Mouse (Mus musculus) CH12.LX (cell line): ENCODE results near the gene Snx11. TPM values are rescaled to one million over a fixed set of nuclear protein-coding genes. Genes with fewer than 3 reads are reported as not detected.

Experiments used
- DNase-seq: peaks from one replicate; pipeline ENCODE4 v3.0.0-alpha.2; 2013; ENCODE audit errors: extremely low read depth
- H3K27ac ChIP-seq: 2 replicates; pipeline ENCODE4 v1.5.1; 2012; ENCODE audit warnings: low read depth, mild to moderate bottlenecking, control low read depth, moderate library complexity; ENCODE audit not compliant: insufficient read depth
- H3K27me3 ChIP-seq: replicated peaks from 2 replicates; pipeline ENCODE3; 2012; ENCODE audit warnings: inconsistent platforms
- H3K36me3 ChIP-seq, 2 experiments: replicated peaks in 1 of 2; 2 replicates each; pipeline versions ENCODE3 to v1.6.1; 2012; ENCODE audit warnings: inconsistent platforms in 1 of 2, low read length in 1 of 2, mild to moderate bottlenecking in 1 of 2, mixed read lengths in 1 of 2, moderate library complexity in 1 of 2; ENCODE audit not compliant: control insufficient read depth in 1 of 2, insufficient read depth in 1 of 2
- H3K4me1 ChIP-seq, 2 experiments: 2 replicates each; pipeline ENCODE4 v1.6.1; 2012; ENCODE audit warnings: inconsistent platforms in 1 of 2, moderate library complexity in 1 of 2; ENCODE audit not compliant: insufficient read depth in 2 of 2, control insufficient read depth in 1 of 2
- H3K4me2 ChIP-seq: 2 replicates; pipeline ENCODE4 v1.6.1; 2012; ENCODE audit warnings: low read depth, mild to moderate bottlenecking, control low read depth; ENCODE audit not compliant: poor library complexity, insufficient read depth, severe bottlenecking
- H3K4me3 ChIP-seq, 3 experiments: fragments of 150-350 bp in 1 of 3; sonication (generic) in 1 of 3; replicated peaks in 1 of 3; 2 replicates each; pipeline versions ENCODE3 to v1.5.1; 2011 to 2012; ENCODE audit warnings: low read depth in 2 of 3, low read length in 2 of 3, mild to moderate bottlenecking in 2 of 3, moderate library complexity in 2 of 3, control low read depth in 1 of 3, improper control_type of control experiment in 1 of 3, inconsistent platforms in 1 of 3, mixed read lengths in 1 of 3; ENCODE audit not compliant: poor library complexity in 1 of 3
- H3K79me2 ChIP-seq: replicated peaks from 2 replicates; pipeline ENCODE4 v1.6.1; 2012; ENCODE audit warnings: mild to moderate bottlenecking, moderate library complexity; ENCODE audit not compliant: control insufficient read depth, poor library complexity, insufficient read depth, severe bottlenecking; ENCODE audit errors: extremely low read depth
- H3K9ac ChIP-seq: 2 replicates; pipeline ENCODE4 v1.6.1; 2012; ENCODE audit warnings: low read depth, mild to moderate bottlenecking, control low read depth, moderate library complexity; ENCODE audit not compliant: insufficient read depth
- H3K9me3 ChIP-seq: replicated peaks from 2 replicates; pipeline ENCODE3; 2012; ENCODE audit warnings: low read length, inconsistent platforms, mixed read lengths
- BHLHE40 ChIP-seq: IDR thresholded peaks from 2 replicates; pipeline ENCODE4 v1.6.1; 2011; ENCODE audit warnings: mild to moderate bottlenecking, low read depth, low read length, improper control_type of control experiment
- CHD1 ChIP-seq: IDR thresholded peaks from 2 replicates; pipeline ENCODE4 v1.6.1; 2012; ENCODE audit warnings: low read depth, low read length, improper control_type of control experiment, inconsistent platforms
- CHD2 ChIP-seq: IDR thresholded peaks from 2 replicates; pipeline ENCODE4 v1.6.1; 2011; ENCODE audit warnings: low read length, improper control_type of control experiment
- CTCF ChIP-seq, 2 experiments: IDR thresholded peaks in 1 of 2; conservative IDR thresholded peaks in 1 of 2; 2 replicates each; pipeline ENCODE4 v1.5.1; 2011 to 2012; ENCODE audit warnings: low read depth in 2 of 2, low read length in 2 of 2, improper control_type of control experiment in 1 of 2, inconsistent platforms in 1 of 2, mild to moderate bottlenecking in 1 of 2, moderate library complexity in 1 of 2
- E2F4 ChIP-seq: IDR thresholded peaks from 2 replicates; pipeline ENCODE4 v1.6.1; 2011; ENCODE audit warnings: low read depth, low read length, improper control_type of control experiment; ENCODE audit not compliant: insufficient replicate concordance
- ELF1 ChIP-seq: IDR thresholded peaks from 2 replicates; pipeline ENCODE4 v1.6.1; 2014; ENCODE audit warnings: low read depth, mild to moderate bottlenecking, inconsistent platforms, low read length, improper control_type of control experiment
- EP300 ChIP-seq: IDR thresholded peaks from 2 replicates; pipeline ENCODE4 v1.6.1; 2011; ENCODE audit warnings: low read length, improper control_type of control experiment
- ETS1 ChIP-seq: conservative IDR thresholded peaks from 2 replicates; pipeline ENCODE4 v1.6.1; 2012; ENCODE audit warnings: low read depth, mild to moderate bottlenecking, inconsistent platforms, low read length, improper control_type of control experiment, moderate library complexity
- GABPA ChIP-seq: IDR thresholded peaks from 2 replicates; pipeline ENCODE4 v1.6.1; 2012; ENCODE audit warnings: low read depth, low read length, improper control_type of control experiment, inconsistent platforms; ENCODE audit not compliant: insufficient replicate concordance
- HCFC1 ChIP-seq: IDR thresholded peaks from 2 replicates; pipeline ENCODE4 v1.6.1; 2012; ENCODE audit warnings: low read depth, mild to moderate bottlenecking, inconsistent platforms, low read length, improper control_type of control experiment
- IRF4 ChIP-seq: IDR thresholded peaks from 2 replicates; pipeline ENCODE4 v1.6.1; 2014; ENCODE audit warnings: low read depth, mild to moderate bottlenecking, inconsistent platforms, low read length, improper control_type of control experiment
- JUN ChIP-seq: IDR thresholded peaks from 2 replicates; pipeline ENCODE4 v1.6.1; 2011; ENCODE audit warnings: low read depth, mild to moderate bottlenecking, low read length, improper control_type of control experiment, moderate library complexity; ENCODE audit not compliant: insufficient read depth
- JUND ChIP-seq: conservative IDR thresholded peaks from 2 replicates; pipeline ENCODE4 v1.6.1; 2011; ENCODE audit warnings: low read depth, low read length, improper control_type of control experiment
- KAT2A ChIP-seq: IDR thresholded peaks from 2 replicates; pipeline ENCODE4 v1.6.1; 2012; ENCODE audit warnings: low read length, improper control_type of control experiment, inconsistent platforms; ENCODE audit not compliant: insufficient replicate concordance
- MAFK ChIP-seq: IDR thresholded peaks from 2 replicates; pipeline ENCODE4 v1.6.1; 2011; ENCODE audit warnings: low read length, improper control_type of control experiment; ENCODE audit not compliant: insufficient replicate concordance
- MAX ChIP-seq: IDR thresholded peaks from 2 replicates; pipeline ENCODE4 v1.6.1; 2011; ENCODE audit warnings: low read length, improper control_type of control experiment
- MAZ ChIP-seq: IDR thresholded peaks from 2 replicates; pipeline ENCODE4 v1.6.1; 2012; ENCODE audit warnings: low read depth, mild to moderate bottlenecking, inconsistent platforms, low read length, improper control_type of control experiment, moderate library complexity
- MEF2A ChIP-seq: IDR thresholded peaks from 2 replicates; pipeline ENCODE4 v1.6.1; 2014; ENCODE audit warnings: low read depth, mild to moderate bottlenecking, inconsistent platforms, low read length, improper control_type of control experiment, borderline replicate concordance
- MXI1 ChIP-seq: IDR thresholded peaks from 2 replicates; pipeline ENCODE4 v1.6.1; 2011; ENCODE audit warnings: mild to moderate bottlenecking, low read depth, low read length, improper control_type of control experiment
- MYC ChIP-seq: IDR thresholded peaks from 2 replicates; pipeline ENCODE4 v1.6.1; 2011; ENCODE audit warnings: low read depth, mild to moderate bottlenecking, improper control_type of control experiment, low read length
- NELFE ChIP-seq: IDR thresholded peaks from 2 replicates; pipeline ENCODE4 v1.6.1; 2011; ENCODE audit warnings: low read depth, low read length, improper control_type of control experiment
- NRF1 ChIP-seq: IDR thresholded peaks from 2 replicates; pipeline ENCODE4 v1.6.1; 2014; ENCODE audit warnings: low read depth, mild to moderate bottlenecking, inconsistent platforms, low read length, improper control_type of control experiment, moderate library complexity
- PAX5 ChIP-seq: IDR thresholded peaks from 2 replicates; pipeline ENCODE4 v1.6.1; 2012; ENCODE audit warnings: low read length, inconsistent platforms, mixed read lengths
- POLR2A ChIP-seq: IDR thresholded peaks from 2 replicates; pipeline ENCODE4 v1.6.1; 2011; ENCODE audit warnings: low read depth, mild to moderate bottlenecking, improper control_type of control experiment, low read length
- POLR2AphosphoS2 ChIP-seq: IDR thresholded peaks from 2 replicates; pipeline ENCODE4 v1.6.1; 2011; ENCODE audit warnings: low read depth, low read length, improper control_type of control experiment
- RAD21 ChIP-seq: IDR thresholded peaks from 2 replicates; pipeline ENCODE4 v1.6.1; 2011; ENCODE audit warnings: low read depth, mild to moderate bottlenecking, low read length, improper control_type of control experiment, moderate library complexity
- RCOR1 ChIP-seq: conservative IDR thresholded peaks from 2 replicates; pipeline ENCODE4 v1.6.1; 2012; ENCODE audit warnings: low read depth, mild to moderate bottlenecking, inconsistent platforms, low read length, improper control_type of control experiment
- SIN3A ChIP-seq: IDR thresholded peaks from 2 replicates; pipeline ENCODE4 v1.6.1; 2012; ENCODE audit warnings: low read length, improper control_type of control experiment, inconsistent platforms
- SMC3 ChIP-seq: IDR thresholded peaks from 2 replicates; pipeline ENCODE4 v1.6.1; 2011; ENCODE audit warnings: low read depth, low read length, improper control_type of control experiment
- TBP ChIP-seq: conservative IDR thresholded peaks from 2 replicates; pipeline ENCODE4 v1.6.1; 2011; ENCODE audit warnings: low read depth, low read length, improper control_type of control experiment
- TCF12 ChIP-seq: IDR thresholded peaks from 2 replicates; pipeline ENCODE4 v1.6.1; 2014; ENCODE audit warnings: low read depth, mild to moderate bottlenecking, inconsistent platforms, low read length, improper control_type of control experiment
- UBTF ChIP-seq: IDR thresholded peaks from 2 replicates; pipeline ENCODE4 v1.6.1; 2012; ENCODE audit warnings: low read depth, mild to moderate bottlenecking, inconsistent platforms, low read length, improper control_type of control experiment, moderate library complexity
- USF1 ChIP-seq: IDR thresholded peaks from 2 replicates; pipeline ENCODE4 v1.6.1; 2014; ENCODE audit warnings: low read depth, mild to moderate bottlenecking, inconsistent platforms, low read length, improper control_type of control experiment
- USF2 ChIP-seq: conservative IDR thresholded peaks from 2 replicates; pipeline ENCODE4 v1.6.1; 2011; ENCODE audit warnings: low read depth, low read length, improper control_type of control experiment
- ZC3H11A ChIP-seq: IDR thresholded peaks from 2 replicates; pipeline ENCODE4 v1.6.1; 2012; ENCODE audit warnings: low read depth, mild to moderate bottlenecking, inconsistent platforms, low read length, improper control_type of control experiment
- ZKSCAN1 ChIP-seq: IDR thresholded peaks from 2 replicates; pipeline ENCODE4 v1.6.1; 2012; ENCODE audit warnings: low read depth, inconsistent platforms, low read length, improper control_type of control experiment, borderline replicate concordance
- ZMIZ1 ChIP-seq: IDR thresholded peaks from 2 replicates; pipeline ENCODE4 v1.6.1; 2012; ENCODE audit warnings: low read depth, mild to moderate bottlenecking, inconsistent platforms, low read length, improper control_type of control experiment
- ZNF384 ChIP-seq: IDR thresholded peaks from 2 replicates; pipeline ENCODE4 v1.6.1; 2012; ENCODE audit warnings: low read depth, low read length, improper control_type of control experiment, inconsistent platforms
- dilution Hi-C: fragments of 300-500 bp; cut with MboI; formaldehyde crosslinking; loops from 2 replicates; pipeline ENCODE4 v1.14.3; 2020; ENCODE audit warnings: low sequenced_read_pairs; ENCODE audit not compliant: extremely low pct_unique_long_range_greater_than_20kb, extremely low pct_ligation_motif_present
- in situ Hi-C: fragments of 300-500 bp; cut with MboI; formaldehyde crosslinking; loops from 3 replicates; pipeline ENCODE4 v1.14.3; 2019; ENCODE audit warnings: low sequenced_read_pairs, low pct_ligation_motif_present, low pct_unique_long_range_greater_than_20kb, mixed read lengths
- polyA plus RNA-seq: library from polyadenylated mRNA; unstranded; fragments of >175 nt; gene quantifications from 2 replicates; pipeline ENCODE4 v1.2.1, GENCODE M21; 2012; ENCODE audit warnings: low read depth; ENCODE audit not compliant: insufficient read length
- total RNA-seq, 2 experiments: library from RNA; depleted of rRNA; stranded (reverse); fragments of 300-350 nt in 1 of 2; fragments of >200 nt in 1 of 2; gene quantifications; 2 replicates each; pipeline ENCODE4 v1.2.3; 2012 to 2014

Snx11 gene
- total and polyA plus RNA-seq, 3 experiments, result 153 to 244 (median 217) TPM

- in situ Hi-C loops, result loop anchor here (5.0 kb wide), 1 partner anchor 77 kb away; no protein-coding TSS in a partner anchor
- Histone ChIP-seq H3K36me3 (peaks cover 28 to 34% of the 10 kb centered on the region in 2 experiments), H3K9ac (peak overlapping the region; percentile 87), H3K27me3 (no peaks in the 10 kb centered on the region), H3K79me2 (peaks cover 24% of the 10 kb centered on the region), H3K4me2 (peak overlapping the region; percentile 93), H3K4me1 (peaks cover 27 to 29% of the 10 kb centered on the region in 2 experiments), H3K4me3 (peak overlapping the region; percentile 55 to 80 (median 74)), H3K27ac (peak overlapping the region; percentile 83), H3K9me3 (no peaks in the 10 kb centered on the region)
- DNase-seq, result peak; percentile 94
- dilution Hi-C loops, result no loop called here
- TF ChIP-seq EP300 (peak; percentile 84), CHD2 (peak; percentile 72), ZMIZ1 (no peak), MYC (0 out of 2 replicates have a peak, but pooled peaks have one; percentile 16), GABPA (no peak), ELF1 (peak; percentile 51), KAT2A (no peak), SIN3A (peak; percentile 78), E2F4 (0 out of 2 replicates have a peak, but pooled peaks have one; percentile 21), JUN (no peak), UBTF (no peak), HCFC1 (no peak; the same call in 1 of the 2 replicates), CTCF (conservative IDR thresholded peaks at IDR 0.05 in 1 of 2, IDR thresholded peaks at IDR 0.05 in 1 of 2; ENCODE audit: low read depth in 2 of 2, low read length in 2 of 2) (no peak), ETS1 (peak; percentile 65), TCF12 (peak; percentile 81), NRF1 (no peak), JUND (peak; percentile 39; the same call in 1 of the 2 replicates), RCOR1 (0 out of 2 replicates have a peak, but pooled peaks have one; percentile 18), USF2 (no peak), IRF4 (peak; percentile 79), MAFK (peak; percentile 67; the same call in 1 of the 2 replicates), RAD21 (no peak), BHLHE40 (peak; percentile 59), NELFE (0 out of 2 replicates have a peak, but pooled peaks have one; percentile 42), MEF2A (peak; percentile 84), USF1 (no peak), POLR2AphosphoS2 (no peak), MAX (0 out of 2 replicates have a peak, but pooled peaks have one; percentile 47), CHD1 (0 out of 2 replicates have a peak, but pooled peaks have one; percentile 86), MXI1 (peak; percentile 69; the same call in 1 of the 2 replicates), MAZ (peak; percentile 54; the same call in 1 of the 2 replicates), ZKSCAN1 (no peak), PAX5 (no peak), ZC3H11A (no peak), ZNF384 (peak; percentile 91), SMC3 (no peak), TBP (peak; percentile 68; the same call in 1 of the 2 replicates), POLR2A (peak; percentile 33)
These were observed 1.7 kb downstream of the Snx11 start for GRCm38 (mm10) chr11:96775665-96776064.
